Mouse (Mus musculus) fibroblast of lung, adult 2 months (primary cell): ENCODE measurements around the gene Gria3.

Source experiments
- DNase-seq: peaks from one replicate; pipeline ENCODE4 v3.0.0-alpha.2; 2011; ENCODE audit warnings: low read depth

The Gria3 gene

DNA sequence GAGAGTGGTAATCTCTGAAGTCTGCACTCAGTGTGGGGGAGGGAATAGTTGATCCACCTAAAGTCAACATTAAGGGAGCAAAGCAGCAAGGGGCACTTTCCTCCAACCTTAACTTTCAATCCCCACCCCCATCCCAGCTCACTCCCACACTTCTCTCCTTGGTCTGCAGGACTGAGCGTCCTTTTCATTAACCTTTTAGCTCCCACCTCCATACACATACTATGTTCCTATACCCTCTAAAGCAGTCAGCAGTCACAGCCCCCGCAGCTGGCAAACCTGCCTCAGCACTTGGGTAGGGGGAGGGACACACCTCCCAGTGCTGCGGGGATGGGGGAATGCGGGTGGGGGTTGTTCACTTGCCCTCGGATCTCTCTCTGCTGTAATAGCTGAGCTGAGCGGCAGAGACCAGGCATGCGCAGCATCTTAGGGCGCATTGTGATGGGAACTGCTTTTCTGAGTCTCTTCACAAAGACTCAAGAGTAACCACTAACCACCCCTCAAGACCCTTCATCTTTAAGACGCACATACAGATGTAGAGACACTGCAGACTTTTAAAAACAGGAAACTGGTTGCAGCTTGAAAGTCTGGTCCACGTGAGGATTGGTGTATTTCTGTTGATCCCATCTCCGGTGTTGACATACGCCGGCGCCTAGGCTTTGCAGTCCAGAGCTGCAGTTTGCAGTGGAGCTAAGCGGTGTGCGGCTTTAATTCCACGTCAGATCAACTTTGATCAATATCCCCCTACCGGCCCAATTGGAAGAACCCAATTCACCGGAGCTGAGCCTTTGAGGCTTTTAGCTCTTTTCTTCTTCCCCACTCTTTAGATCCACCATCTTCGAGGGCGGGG, at the start of gene Gria3:
TSS of gene Gria3 (plus strand) at position 797 of the 847 bp plus-strand sequence.
- DNase-seq = no peak

- no peak for DNase-seq
Observed at GRCm38 (mm10) chrX:41387086-41387485, 13.6 kb upstream of the Gria3 start.

DNA sequence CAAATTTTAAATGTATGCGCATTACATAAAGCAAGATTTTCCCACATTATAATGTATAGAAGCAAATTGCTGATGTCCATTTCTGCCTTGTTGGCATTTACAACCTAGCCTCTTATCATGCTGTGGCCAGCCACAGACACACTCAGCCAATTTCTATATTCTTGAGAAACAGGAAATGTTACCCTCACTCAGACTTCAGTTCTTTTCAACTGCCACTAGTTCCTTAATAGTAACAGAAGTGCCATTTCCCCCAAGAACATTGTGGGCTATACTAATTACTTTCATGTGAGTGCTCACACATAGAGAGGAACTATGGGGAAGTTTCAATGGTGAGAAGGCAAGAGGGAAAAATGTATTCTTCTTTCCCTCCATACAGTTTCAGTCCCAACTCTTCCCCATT, 11.6 kb upstream of the Gria3 start:
- no peak for DNase-seq

- no peak for DNase-seq
Observed at GRCm38 (mm10) chrX:41398482-41398881, 2.2 kb upstream of the Gria3 start.

DNA sequence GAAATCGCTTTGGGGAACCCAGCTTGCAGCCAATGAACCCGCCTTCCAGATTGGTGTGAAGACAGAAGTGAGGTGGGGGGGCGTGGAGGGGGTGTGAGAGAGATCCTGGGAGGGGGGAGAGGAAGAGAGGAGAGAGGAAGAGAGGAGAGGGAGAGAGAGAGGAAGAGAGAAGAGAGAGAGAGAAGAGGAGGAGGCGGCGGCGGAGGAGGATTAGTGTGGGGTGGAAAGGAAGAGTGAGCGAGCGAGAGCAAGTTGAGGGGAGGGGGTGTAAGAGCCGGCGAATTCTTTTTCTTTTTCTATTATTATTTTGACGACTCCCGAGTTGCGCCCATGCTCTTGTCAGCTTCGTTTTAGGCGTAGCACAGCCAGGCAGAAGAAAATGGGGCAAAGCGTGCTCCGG, 532 bp downstream of the Gria3 start:
- DNase-seq = no peak

- no peak for DNase-seq
Observed at GRCm38 (mm10) chrX:41401590-41402240, 1.1 kb downstream of the Gria3 start.

GRCm38 (mm10) chrX:41402656-41403055, 2.0 kb downstream of the Gria3 start:
- no peak for DNase-seq

DNA sequence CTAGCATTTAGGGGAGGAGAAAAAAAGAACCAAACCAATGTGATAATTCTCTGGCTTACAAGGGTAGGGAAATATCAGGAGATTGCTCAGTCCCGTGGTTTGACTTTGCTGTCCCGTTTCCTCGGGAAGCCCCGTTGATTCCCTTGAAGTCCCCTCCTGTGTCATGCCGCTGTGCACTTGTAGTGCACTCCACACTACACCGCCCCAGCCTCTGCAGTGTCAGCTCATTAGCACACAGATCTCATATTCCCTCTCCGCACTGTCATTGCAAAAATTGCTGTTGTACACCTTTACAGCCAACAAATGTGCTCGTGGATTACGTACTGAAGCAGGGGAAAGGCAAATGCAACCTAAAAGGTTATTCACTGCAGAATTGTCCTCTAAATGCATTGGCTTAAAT, 5.6 kb downstream of the Gria3 start:
- no peak for DNase-seq

DNA sequence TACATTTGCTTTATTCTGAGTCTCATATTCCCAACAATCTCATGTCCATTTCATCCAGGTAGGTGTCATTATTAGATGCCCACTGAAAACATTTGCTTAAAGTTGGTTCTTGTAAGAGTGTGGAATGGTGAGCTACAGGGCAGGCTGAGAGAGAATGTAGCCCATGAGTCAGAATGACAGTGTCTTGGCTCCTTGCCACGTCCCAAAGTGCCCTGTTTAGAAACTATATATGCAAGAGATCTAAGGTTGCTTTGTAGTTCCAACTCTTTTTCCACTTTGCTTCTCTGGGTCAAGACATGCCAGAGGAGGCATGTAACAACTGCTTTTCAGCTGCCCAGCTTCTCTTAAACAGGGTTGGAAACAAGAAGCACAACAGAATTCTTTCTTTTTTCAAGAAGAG, 9.1 kb downstream of the Gria3 start:
- no peak for DNase-seq

- DNase-seq = no peak
Observed at GRCm38 (mm10) chrX:41425651-41426050, 25.0 kb downstream of the Gria3 start.

DNA sequence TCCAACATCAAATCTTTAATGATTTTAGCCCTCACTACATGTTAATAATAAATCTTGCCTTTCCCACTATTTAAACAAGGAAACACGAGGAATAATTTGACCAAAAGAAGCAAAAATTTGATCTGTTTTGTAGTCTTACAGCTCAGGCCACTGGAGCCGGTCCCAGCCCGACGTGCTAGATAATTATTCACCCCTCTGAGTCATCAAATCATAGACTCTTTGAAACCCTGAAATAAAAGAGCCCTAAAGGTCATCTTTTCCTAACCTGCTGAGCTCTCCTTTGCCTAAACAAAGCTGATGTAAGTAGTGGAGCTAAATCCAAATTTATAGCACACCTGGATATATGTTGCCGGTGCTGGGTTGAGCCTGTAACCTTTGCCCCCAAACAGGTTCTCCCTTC, 27.4 kb downstream of the Gria3 start:
- DNase-seq = no peak

GRCm38 (mm10) chrX:41435541-41435940, 34.9 kb downstream of the Gria3 start:
- no peak for DNase-seq

- DNase-seq = no peak
Observed at GRCm38 (mm10) chrX:41438841-41439240, 38.2 kb downstream of the Gria3 start.

- no peak for DNase-seq
Observed at GRCm38 (mm10) chrX:41448876-41449275, 48.2 kb downstream of the Gria3 start.

DNA sequence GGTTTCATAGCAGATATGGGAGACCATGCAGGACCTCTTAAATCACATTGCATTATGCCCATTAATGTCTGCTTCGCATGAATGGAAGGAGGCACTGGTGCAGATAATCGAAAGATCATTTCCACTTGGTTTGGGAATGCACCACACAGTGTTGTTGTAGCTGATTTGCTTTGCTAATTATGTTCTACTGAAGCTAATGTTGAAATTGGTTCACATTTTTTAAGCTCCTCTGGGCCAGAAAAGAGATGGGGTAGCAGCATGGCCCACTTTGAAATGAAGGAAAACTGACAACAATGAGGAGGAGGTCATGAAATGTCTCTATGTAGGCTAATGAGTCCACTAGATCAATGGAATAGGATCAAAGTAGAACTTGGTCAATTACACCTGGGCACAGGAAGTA, 76.8 kb downstream of the Gria3 start:
- DNase-seq = no peak

- no peak for DNase-seq
Observed at GRCm38 (mm10) chrX:41496528-41496927, 95.9 kb downstream of the Gria3 start.

DNA sequence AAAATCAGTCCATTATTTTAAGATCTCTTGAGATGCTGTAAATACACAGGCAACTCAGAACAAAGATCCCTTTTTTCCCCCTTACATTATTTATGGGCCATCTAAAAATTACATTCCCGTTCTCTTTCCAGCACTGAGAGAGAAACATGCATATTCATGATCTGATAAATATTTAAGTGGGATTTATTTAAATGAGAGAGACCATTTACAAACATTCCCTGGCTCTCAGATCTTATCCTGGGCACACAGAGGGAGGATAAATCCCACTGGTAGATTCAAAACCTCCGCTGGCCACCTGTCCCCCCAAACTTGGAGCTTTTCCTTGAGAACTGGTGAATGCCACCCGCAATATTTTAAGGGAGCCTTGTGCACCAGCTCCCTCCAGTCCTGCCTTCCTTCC, 104.7 kb downstream of the Gria3 start:
- DNase-seq = no peak

GRCm38 (mm10) chrX:41507959-41508358, 107.3 kb downstream of the Gria3 start:
- DNase-seq = no peak

DNA sequence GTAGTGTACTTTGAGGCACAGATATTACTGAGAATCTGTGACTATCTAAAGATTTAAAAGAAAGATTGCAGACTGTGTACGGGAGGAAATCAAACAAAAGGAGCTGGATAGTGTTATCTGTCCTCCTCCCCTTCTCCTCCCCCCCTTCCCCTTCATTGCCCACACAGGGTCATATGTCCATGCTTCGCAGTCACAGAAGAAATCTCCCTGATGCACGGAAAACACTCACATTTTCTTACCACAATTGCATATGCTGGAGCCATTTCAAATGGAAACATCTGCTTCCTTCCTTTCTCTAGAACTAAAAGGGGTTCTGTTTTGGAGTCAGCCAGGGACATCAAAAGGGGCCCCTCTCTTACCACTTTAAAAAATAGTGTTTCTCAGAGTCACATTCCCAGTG, 114.3 kb downstream of the Gria3 start:
- no peak for DNase-seq

DNA sequence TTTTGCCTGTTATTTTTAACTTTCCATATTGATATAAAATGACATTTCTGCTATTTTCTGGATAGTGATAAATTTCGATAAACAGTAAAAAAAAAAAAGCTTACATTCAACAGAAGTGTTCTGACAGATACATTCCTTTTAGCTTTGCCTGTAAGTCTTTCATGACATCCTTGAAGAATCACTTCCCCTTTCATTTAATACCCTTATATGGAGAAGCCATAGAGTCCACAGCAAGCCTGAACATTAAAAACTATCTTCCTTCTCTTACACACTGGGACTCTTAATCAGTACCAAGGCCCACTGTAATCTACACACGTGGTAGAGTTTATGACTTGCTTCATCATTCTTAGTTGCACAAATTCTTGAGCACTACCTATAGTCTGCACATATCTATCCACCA, 131.9 kb downstream of the Gria3 start:
- DNase-seq = no peak

DNA sequence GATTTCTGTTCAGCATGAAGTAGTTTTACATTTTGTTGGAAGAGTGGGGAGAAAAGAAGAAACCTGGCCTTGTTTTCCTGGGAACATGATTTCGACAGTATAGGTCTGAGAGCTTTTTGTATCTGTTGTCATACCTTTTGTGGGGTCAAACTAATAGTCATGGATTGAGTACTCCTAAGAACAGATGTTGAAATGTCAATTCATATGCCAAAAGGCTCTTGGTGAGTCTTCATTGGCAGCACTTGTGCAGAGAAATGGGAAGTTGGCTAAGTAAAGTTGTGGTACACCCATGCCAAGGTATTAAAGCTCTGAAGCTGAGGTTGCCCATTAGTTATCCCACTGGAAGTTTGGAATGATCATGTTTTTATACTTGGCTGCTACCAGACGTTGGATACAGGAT, 135.2 kb downstream of the Gria3 start:
- DNase-seq = no peak

GRCm38 (mm10) chrX:41562296-41563060, 161.8 kb downstream of the Gria3 start:
- DNase-seq = no peak

DNA sequence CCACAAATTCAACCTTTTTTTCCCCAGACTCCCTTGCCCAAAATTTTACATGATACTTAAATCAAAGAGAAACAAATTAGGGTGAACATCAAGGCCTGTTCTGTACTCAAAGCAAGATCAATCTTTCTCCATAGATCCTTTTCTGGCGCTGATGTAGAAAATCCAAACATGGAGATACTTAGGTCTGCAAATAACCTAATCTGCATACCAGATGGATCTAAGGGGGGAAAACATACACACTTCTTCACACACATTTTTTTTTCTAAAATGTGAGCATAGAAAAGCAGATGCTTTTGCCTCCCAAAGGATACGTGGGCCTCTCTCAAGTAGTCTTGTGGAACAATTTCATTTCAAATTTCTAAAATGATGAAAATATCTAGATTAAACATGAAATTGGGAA, 164.2 kb downstream of the Gria3 start:
- DNase-seq = no peak
